Mouse (Mus musculus): ENCODE measurements around the gene Robo1. TPM values are rescaled to one million over a fixed set of nuclear protein-coding genes. Genes with fewer than 3 reads are reported as not detected.

Gene Robo1
- polyA plus RNA-seq, 1 experiment from 2014 or later: 26.0 TPM

DNA sequence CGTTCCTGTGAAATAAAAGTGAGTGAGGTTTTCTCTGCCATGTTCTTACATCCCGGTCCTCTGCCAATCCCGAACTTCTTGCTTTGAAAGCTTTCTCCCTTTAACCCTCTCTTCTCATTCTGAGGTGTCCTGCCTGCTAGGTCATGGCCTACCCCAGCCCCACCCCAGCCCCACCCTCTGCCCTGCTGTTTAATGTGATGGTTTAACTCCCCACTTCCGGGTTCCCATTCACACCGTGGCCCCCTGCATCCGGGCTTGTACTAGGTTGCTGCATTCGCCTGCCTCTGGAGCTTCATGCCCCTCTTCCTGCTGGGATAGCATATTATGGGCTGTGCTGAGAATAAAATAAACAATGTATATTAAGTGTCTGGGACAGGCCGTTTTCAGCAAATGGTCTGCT is 706.4 kb downstream of the Robo1 start:
- Histone ChIP-seq H3K36me3 (peaks cover 26% of the 10 kb centered on the region), H3K4me3 (replicated peaks) (no peak overlapping the region), H3K4me1 (0 out of 2 replicates have a peak, but pooled peaks cover 6% of the 10 kb centered on the region), H3K9me3 (replicated peaks) (no peaks in the 10 kb centered on the region), H3K27ac (no peak overlapping the region), H3K4me2 (no peak overlapping the region), H3K9ac (no peak overlapping the region), H3K27me3 (no peaks in the 10 kb centered on the region)
- no peak for ATAC-seq (replicated peaks; ENCODE audit: low FRiP score)
- 60% methylated on average over 8 of the region's 8 CpGs for WGBS

DNA sequence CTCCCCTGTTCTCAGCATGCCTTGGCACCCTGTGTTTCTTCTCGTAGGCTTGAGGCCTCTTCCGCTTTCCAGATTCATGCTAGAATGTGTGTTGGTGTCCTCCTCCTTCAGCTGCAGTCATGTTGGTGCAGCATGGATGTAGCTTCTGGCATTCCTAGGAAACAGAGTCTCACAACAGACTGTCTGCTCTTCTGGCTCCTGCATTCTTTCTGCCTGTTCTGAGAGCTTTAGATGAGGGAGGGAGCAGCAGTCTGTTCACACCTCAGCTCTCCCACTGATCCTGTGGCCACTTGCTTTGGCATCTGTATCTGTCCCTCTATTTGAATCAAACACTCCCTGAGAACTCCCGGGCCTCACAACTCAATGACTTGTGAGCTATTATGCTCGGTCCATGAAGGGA is 707.9 kb downstream of the Robo1 start:
- H3K36me3 ChIP-seq: peaks cover 24% of the 10 kb centered on the region
- no peak overlapping the region for H3K4me3 ChIP-seq (replicated peaks)
- H3K9me3 ChIP-seq (replicated peaks): no peaks in the 10 kb centered on the region
- H3K4me1 ChIP-seq: 0 out of 2 replicates have a peak, but pooled peaks cover 6% of the 10 kb centered on the region
- 58% methylated on average over 4 of the region's 4 CpGs for WGBS
- H3K27me3 ChIP-seq: no peaks in the 10 kb centered on the region
- no peak overlapping the region for H3K27ac ChIP-seq
- no peak overlapping the region for H3K9ac ChIP-seq
- no peak overlapping the region for H3K4me2 ChIP-seq
- ATAC-seq (replicated peaks; ENCODE audit: low FRiP score): no peak

DNA sequence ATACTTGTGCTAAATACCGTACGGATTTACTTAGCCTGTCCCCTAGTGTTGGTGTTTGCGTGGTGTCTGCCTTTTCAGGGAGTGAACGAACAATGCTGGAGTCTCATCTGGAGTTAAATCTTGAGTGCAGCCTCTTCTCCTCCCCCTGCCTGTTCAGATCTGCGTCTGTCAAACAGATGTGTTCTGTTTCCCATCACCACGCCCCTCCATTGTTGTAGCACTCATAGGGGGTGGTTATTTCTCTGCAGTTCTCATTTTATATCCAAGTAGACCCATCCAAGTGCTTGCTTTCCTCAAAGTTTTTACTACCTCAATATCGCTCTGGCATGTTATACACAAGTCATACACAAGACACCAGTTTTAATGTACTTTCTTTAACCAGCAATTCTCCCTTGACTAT is 708.7 kb downstream of the Robo1 start:
- H3K36me3 ChIP-seq: peaks cover 18% of the 10 kb centered on the region
- no peak for ATAC-seq (replicated peaks; ENCODE audit: low FRiP score)
- H3K4me2 ChIP-seq: no peak overlapping the region
- H3K9me3 ChIP-seq (replicated peaks): no peaks in the 10 kb centered on the region
- no peak overlapping the region for H3K9ac ChIP-seq
- 73% methylated on average over 7 of the region's 7 CpGs for WGBS
- H3K4me1 ChIP-seq: no peaks in the 10 kb centered on the region
- H3K27ac ChIP-seq: no peak overlapping the region
- no peak overlapping the region for H3K4me3 ChIP-seq (replicated peaks)
- no peaks in the 10 kb centered on the region for H3K27me3 ChIP-seq

DNA sequence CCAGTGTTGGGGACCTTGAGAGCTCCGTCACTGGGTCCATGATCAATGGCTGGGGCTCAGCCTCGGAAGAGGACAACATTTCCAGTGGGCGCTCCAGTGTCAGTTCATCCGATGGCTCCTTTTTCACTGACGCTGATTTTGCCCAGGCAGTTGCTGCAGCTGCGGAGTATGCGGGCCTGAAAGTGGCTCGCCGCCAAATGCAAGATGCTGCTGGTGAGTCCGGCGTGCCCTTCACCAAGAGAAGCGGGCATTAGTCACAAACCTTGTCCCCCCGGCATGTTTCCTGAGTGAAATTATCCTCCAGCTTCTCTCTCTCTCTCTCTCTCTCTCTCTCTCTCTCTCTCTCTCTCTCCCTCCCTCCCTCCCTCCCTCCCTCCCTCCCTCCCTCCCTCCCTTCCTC is 716.2 kb downstream of the Robo1 start:
- H3K27me3 ChIP-seq: no peaks in the 10 kb centered on the region
- no peaks in the 10 kb centered on the region for H3K4me1 ChIP-seq
- H3K4me2 ChIP-seq: no peak overlapping the region
- H3K9me3 ChIP-seq (replicated peaks): no peaks in the 10 kb centered on the region
- 96% methylated on average over 13 of the region's 13 CpGs for WGBS
- no peak overlapping the region for H3K27ac ChIP-seq
- H3K36me3 ChIP-seq: peaks cover 14% of the 10 kb centered on the region
- no peak overlapping the region for H3K9ac ChIP-seq
- no peak overlapping the region for H3K4me3 ChIP-seq (replicated peaks)
- ATAC-seq (replicated peaks; ENCODE audit: low FRiP score): no peak

DNA sequence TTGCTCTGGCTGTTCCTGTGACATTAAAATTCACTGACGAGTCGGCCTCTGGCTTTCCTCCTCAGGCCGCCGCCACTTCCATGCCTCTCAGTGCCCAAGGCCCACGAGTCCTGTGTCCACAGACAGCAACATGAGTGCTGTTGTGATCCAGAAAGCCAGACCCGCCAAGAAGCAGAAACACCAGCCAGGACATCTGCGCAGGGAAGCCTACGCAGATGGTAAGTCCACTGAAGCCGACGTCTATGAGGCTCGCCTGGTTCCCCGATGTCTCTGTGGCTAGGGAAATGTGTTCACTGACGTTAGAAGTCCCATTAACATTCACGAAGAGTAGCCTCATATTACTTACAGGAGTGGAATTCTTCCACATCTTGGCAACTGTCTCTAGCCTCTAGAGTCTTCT is 719.6 kb downstream of the Robo1 start:
- H3K9ac ChIP-seq: no peak overlapping the region
- H3K4me1 ChIP-seq: no peaks in the 10 kb centered on the region
- no peak overlapping the region for H3K4me3 ChIP-seq (replicated peaks)
- 89% methylated on average over 14 of the region's 14 CpGs for WGBS
- H3K4me2 ChIP-seq: no peak overlapping the region
- H3K27me3 ChIP-seq: no peaks in the 10 kb centered on the region
- H3K36me3 ChIP-seq: peaks cover 19% of the 10 kb centered on the region
- no peak overlapping the region for H3K27ac ChIP-seq
- H3K9me3 ChIP-seq (replicated peaks): no peaks in the 10 kb centered on the region
- ATAC-seq (replicated peaks; ENCODE audit: low FRiP score): no peak

DNA sequence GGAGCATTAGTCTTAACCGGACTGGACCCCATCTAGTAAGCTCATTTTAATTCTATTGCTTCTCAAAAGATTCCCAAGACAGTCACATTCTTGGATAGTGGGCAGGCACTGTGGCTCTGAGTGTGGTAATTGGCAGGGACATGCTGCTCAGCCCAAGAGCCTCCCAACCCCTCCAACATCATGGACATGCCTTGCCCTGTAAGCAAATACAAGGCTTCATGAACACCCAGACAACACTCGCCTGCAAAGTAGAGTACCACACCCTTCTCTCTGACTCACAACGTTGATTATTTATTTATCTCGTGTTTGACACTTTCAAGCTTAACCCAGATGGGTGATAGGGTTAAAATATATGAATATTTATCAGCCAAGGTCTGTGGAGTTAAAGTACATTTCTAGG is 722.9 kb downstream of the Robo1 start:
- H3K4me1 ChIP-seq: no peaks in the 10 kb centered on the region
- no peak overlapping the region for H3K4me2 ChIP-seq
- no peaks in the 10 kb centered on the region for H3K9me3 ChIP-seq (replicated peaks)
- no peaks in the 10 kb centered on the region for H3K27me3 ChIP-seq
- no peak overlapping the region for H3K9ac ChIP-seq
- ATAC-seq (replicated peaks; ENCODE audit: low FRiP score): no peak
- peaks cover 13% of the 10 kb centered on the region for H3K36me3 ChIP-seq
- H3K27ac ChIP-seq: no peak overlapping the region
- no peak overlapping the region for H3K4me3 ChIP-seq (replicated peaks)
- 84% methylated on average over 4 of the region's 4 CpGs for WGBS

DNA sequence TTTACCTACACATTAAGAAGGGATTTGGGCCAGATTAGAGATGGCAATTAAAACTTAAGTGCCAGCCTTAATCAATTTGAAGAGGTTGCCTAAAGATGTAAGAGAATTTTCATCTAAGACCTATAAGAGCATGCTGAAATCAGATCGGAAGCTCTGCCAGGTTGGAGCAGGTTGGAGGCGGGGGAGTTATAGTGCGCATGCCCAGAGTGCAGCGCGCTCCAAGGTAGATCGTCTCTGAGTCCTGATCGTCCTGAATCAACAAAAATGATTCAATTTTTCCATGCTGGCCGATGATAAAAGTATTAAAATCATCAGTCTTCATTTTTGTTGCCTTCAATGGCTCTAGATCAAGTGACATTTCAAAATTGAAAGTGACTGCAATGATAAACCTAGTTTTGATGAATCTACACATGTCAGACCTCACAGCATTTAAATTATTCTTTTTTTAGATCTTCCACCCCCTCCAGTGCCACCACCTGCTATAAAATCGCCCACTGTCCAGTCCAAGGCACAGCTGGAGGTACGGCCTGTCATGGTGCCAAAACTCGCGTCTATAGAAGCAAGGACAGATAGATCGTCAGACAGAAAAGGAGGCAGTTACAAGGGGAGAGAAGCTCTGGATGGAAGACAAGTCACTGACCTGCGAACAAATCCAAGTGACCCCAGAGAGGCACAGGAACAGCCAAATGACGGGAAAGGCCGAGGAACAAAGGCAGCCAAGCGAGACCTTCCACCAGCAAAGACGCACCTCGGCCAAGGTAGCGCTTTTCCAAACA is 727.3 kb downstream of the Robo1 start:
- Histone ChIP-seq H3K36me3 (peaks cover 28% of the 10 kb centered on the region), H3K4me1 (no peaks in the 10 kb centered on the region), H3K9me3 (replicated peaks) (no peaks in the 10 kb centered on the region), H3K9ac (no peak overlapping the region), H3K4me3 (replicated peaks) (no peak overlapping the region), H3K27me3 (no peaks in the 10 kb centered on the region), H3K4me2 (no peak overlapping the region), H3K27ac (no peak overlapping the region)
- 83% methylated on average over 20 of the region's 20 CpGs for WGBS
- ATAC-seq (replicated peaks; ENCODE audit: low FRiP score): no peak

DNA sequence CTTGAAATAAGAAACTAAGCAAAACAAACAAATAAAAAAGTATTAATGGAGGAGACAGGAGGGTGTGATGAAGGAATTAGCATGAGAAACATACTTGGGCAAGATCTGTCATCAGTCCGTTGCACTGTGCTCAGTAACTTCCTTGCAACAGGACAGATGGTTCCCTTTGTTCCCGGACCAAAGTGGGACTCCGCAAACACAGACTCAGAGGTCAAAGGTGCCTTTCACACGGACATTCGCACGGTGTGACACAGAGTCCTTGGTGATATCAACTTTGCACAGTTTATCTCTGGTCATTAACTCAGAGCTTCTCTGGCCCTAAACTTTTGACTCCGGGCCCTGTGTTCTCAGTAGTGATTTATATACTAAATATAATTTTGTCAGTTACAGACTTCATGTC is 730.4 kb downstream of the Robo1 start:
- no peak overlapping the region for H3K9ac ChIP-seq
- WGBS: 53% methylated on average over 7 of the region's 7 CpGs
- ATAC-seq (replicated peaks; ENCODE audit: low FRiP score): no peak

DNA sequence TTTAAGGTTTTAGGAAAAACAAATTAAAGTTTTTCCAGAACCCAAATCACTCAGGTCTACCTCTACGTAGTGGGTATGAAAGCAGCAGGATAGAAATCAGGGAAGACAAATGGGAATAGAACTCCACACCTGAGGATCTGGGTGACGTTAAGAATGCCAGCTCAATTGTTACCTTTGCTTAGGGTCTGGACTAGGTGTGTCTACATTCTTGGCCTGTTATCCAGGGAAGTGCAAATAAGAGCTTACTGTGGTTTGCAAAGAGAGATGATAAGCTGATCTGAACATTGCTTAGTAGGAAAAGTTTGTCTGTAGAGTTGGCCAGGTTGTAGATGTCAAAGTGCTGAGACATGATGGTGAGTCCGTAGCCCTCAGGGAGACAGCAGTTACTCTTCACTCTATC is 754.4 kb downstream of the Robo1 start:
- WGBS: 91% methylated on average over 3 of the region's 3 CpGs
- Histone ChIP-seq H3K27me3 (no peaks in the 10 kb centered on the region), H3K4me2 (no peak overlapping the region), H3K36me3 (no peaks in the 10 kb centered on the region), H3K27ac (no peak overlapping the region), H3K9me3 (replicated peaks) (no peaks in the 10 kb centered on the region), H3K4me1 (no peaks in the 10 kb centered on the region), H3K9ac (no peak overlapping the region), H3K4me3 (replicated peaks) (no peak overlapping the region)
- no peak for ATAC-seq (replicated peaks; ENCODE audit: low FRiP score)

More for the DNA sequence above, 730.4 kb downstream of the Robo1 start:
- H3K27ac ChIP-seq: no peak overlapping the region
- H3K4me1 ChIP-seq: no peaks in the 10 kb centered on the region
- no peak overlapping the region for H3K4me3 ChIP-seq (replicated peaks)
- H3K9me3 ChIP-seq (replicated peaks): 0 out of 2 replicates have a peak, but pooled peaks cover 5% of the 10 kb centered on the region
- no peaks in the 10 kb centered on the region for H3K27me3 ChIP-seq
- H3K4me2 ChIP-seq: no peak overlapping the region
- H3K36me3 ChIP-seq: peaks cover 52% of the 10 kb centered on the region

DNA sequence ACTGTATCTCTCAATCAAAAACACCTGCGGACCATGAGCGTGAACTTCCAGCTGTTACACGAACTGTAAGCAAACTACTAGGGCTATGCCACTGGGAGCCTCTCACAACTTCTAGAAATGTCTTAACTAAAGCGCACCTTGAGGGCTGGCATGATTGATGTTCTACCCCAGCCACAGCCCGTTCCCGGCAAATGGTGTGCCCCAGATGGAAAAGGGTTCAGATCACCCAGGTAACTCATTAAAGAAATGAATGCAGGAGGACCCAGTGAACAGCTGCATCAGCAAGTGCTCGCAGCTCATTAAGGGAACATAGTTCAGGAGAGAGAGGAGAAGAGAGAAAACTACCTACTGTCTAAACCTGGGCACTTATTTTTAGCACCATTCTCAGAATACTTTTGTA is 759.7 kb downstream of the Robo1 start:
- Histone ChIP-seq H3K9ac (no peak overlapping the region), H3K27me3 (no peaks in the 10 kb centered on the region), H3K27ac (no peak overlapping the region), H3K4me3 (replicated peaks) (no peak overlapping the region), H3K4me2 (no peak overlapping the region), H3K36me3 (no peaks in the 10 kb centered on the region), H3K9me3 (replicated peaks) (no peaks in the 10 kb centered on the region), H3K4me1 (no peaks in the 10 kb centered on the region)
- peak; percentile 46; the same call in 1 of the 2 replicates for ATAC-seq (replicated peaks; ENCODE audit: low FRiP score)
- WGBS: 87% methylated on average over 7 of the region's 7 CpGs

DNA sequence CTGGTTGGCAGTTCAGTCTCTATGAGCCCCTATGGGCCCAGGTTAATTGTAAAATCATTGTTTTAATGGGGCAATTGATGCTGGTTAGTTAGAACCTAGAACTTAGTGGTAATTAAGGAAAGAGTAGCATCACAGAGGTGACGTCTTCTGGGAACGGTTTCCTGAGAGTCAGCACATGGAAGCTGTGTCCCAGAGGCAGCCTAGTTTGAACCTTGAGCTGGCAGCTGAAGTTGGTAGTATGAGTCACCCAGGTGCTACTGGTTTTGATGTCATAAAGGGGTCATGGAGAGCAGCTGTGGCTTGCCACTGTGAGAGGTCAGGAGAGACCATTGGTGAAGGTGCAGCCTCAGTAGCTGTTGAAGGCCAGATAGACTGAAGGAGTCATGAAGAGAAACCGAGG is 763.9 kb downstream of the Robo1 start:
- H3K4me2 ChIP-seq: no peak overlapping the region
- no peak for ATAC-seq (replicated peaks; ENCODE audit: low FRiP score)
- H3K27me3 ChIP-seq: no peaks in the 10 kb centered on the region
- H3K9me3 ChIP-seq (replicated peaks): no peaks in the 10 kb centered on the region
- no peaks in the 10 kb centered on the region for H3K4me1 ChIP-seq
- H3K9ac ChIP-seq: no peak overlapping the region
- H3K4me3 ChIP-seq (replicated peaks): no peak overlapping the region
- no peak overlapping the region for H3K27ac ChIP-seq
- no peaks in the 10 kb centered on the region for H3K36me3 ChIP-seq
- 84% methylated on average over 3 of the region's 3 CpGs for WGBS

DNA sequence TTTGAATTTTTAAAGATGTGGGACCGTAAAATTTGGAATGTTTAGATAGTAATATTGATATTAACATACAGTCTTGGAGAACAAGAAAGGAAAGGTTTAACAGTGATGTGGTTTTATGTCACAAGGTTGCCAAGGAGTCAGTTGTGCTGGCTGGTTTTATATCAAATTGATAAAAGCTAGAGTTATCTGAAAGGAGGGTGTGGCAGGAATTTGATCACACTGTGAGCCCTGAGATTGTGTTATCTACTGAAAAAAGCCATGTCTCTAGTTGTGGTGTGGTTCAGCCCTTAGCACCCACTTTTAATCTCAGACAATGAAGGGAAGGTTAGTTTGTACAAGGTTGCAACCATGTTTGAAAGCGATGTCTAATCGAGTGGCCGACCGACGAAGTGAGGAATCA is 764.8 kb downstream of the Robo1 start:
- H3K4me1 ChIP-seq: no peaks in the 10 kb centered on the region
- no peak overlapping the region for H3K27ac ChIP-seq
- H3K27me3 ChIP-seq: no peaks in the 10 kb centered on the region
- H3K9me3 ChIP-seq (replicated peaks): no peaks in the 10 kb centered on the region
- H3K4me3 ChIP-seq (replicated peaks): no peak overlapping the region
- no peak overlapping the region for H3K9ac ChIP-seq
- H3K4me2 ChIP-seq: no peak overlapping the region
- no peaks in the 10 kb centered on the region for H3K36me3 ChIP-seq
- ATAC-seq (replicated peaks; ENCODE audit: low FRiP score): no peak
- WGBS: 96% methylated on average over 6 of the region's 6 CpGs

DNA sequence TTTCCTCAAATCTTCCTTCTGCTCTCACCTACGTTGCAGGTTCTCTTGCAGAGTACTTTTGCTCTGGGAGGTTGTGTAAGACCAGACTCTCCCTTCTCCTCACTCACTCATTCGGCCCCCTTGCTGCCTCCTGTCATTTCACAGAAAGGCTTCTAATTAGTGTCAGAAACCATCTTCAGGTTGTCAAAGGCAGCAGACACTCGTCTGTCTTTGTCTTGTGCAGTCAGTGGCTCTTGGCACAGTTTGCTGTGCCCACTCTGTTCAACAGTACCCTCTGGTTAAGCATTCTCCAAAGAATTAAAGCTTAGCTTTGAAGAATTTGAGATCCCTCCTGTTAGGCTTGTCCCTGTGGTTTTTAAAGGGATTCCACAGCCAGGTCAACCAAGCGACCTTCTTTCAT is 774.3 kb downstream of the Robo1 start:
- no peaks in the 10 kb centered on the region for H3K27me3 ChIP-seq
- ATAC-seq (replicated peaks; ENCODE audit: low FRiP score): no peak
- H3K4me2 ChIP-seq: no peak overlapping the region
- no peaks in the 10 kb centered on the region for H3K4me1 ChIP-seq
- no peaks in the 10 kb centered on the region for H3K36me3 ChIP-seq
- H3K4me3 ChIP-seq (replicated peaks): no peak overlapping the region
- WGBS: 82% methylated on average over 4 of the region's 4 CpGs
- no peak overlapping the region for H3K27ac ChIP-seq
- no peak overlapping the region for H3K9ac ChIP-seq
- no peaks in the 10 kb centered on the region for H3K9me3 ChIP-seq (replicated peaks)

All from kidney, embryonic 15.5 days (tissue).